Mouse (Mus musculus): ENCODE results near the gene Nfatc2. TPM values are rescaled to one million over a fixed set of nuclear protein-coding genes. Genes with fewer than 3 reads are reported as not detected.

Gene Nfatc2
- polyA plus RNA-seq, 1 experiment = 1.6 TPM

DNA sequence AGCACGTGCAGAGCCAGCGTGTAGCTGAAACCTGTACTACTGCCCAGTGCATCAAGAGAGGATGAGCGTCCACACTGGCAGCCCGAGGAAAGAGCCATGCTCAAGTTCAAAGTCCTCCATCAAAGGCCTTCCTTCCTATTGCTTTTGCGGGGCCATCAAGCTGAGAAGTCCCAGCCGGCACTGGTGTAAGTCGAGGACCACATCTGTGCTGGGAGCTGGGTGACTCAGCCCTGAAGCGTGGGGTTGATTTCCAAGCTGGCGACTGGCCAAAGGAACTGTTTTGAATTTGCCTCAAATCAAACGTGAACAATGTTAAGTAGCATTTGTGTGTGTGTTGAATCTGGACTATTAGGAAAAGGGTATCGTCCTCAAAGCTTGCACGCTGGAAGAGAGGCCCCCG lies 57.4 kb downstream of the Nfatc2 start:
- H3K4me3 ChIP-seq (replicated peaks; ENCODE audit: control insufficient read depth, low read depth, low read length) = no peak overlapping the region
- no peaks in the 10 kb centered on the region; the same call in 1 of the 2 replicates for H3K4me1 ChIP-seq (ENCODE audit: control insufficient read depth, insufficient read depth, low read length)
- no peak overlapping the region for H3K27ac ChIP-seq (ENCODE audit: control insufficient read depth, insufficient read depth, low read depth, low read length, poor library complexity)
- no peak for TF ChIP-seq POLR2A (IDR thresholded peaks at IDR 0.05; ENCODE audit: borderline replicate concordance, control insufficient read depth, low read depth, low read length)
- TF ChIP-seq CTCF (IDR thresholded peaks at IDR 0.05; ENCODE audit: control insufficient read depth, insufficient read depth, low read length) = no peak
- 53% methylated on average over 13 of the region's 13 CpGs for WGBS

DNA sequence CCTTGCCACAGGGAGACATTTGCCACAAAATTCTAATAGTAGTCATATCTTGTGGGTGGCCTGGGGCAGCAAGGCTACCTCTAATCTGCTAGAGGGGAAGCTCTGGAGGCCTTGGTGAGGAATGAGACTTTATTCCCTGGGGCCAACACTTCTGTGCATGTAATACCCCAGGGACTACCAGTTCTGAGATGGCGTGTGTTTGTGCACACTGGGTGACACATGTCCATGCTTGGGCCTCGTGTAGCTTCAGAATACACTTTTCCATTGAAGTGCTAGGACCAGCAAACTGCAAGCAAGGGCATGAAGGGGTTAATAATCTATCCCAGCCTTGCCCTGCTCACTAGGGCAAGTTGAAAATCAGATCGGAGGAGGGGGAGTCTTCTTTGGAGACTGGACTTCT lies 58.4 kb downstream of the Nfatc2 start:
- no peaks in the 10 kb centered on the region; the same call in 1 of the 2 replicates for H3K4me1 ChIP-seq (ENCODE audit: control insufficient read depth, insufficient read depth, low read length)
- no peak overlapping the region for H3K27ac ChIP-seq (ENCODE audit: control insufficient read depth, insufficient read depth, low read depth, low read length, poor library complexity)
- TF ChIP-seq POLR2A (IDR thresholded peaks at IDR 0.05; ENCODE audit: borderline replicate concordance, control insufficient read depth, low read depth, low read length) = no peak
- WGBS = 76% methylated on average over 3 of the region's 3 CpGs
- H3K4me3 ChIP-seq (replicated peaks; ENCODE audit: control insufficient read depth, low read depth, low read length) = no peak overlapping the region

- H3K27ac ChIP-seq (ENCODE audit: control insufficient read depth, insufficient read depth, low read depth, low read length, poor library complexity) = no peak overlapping the region
- H3K4me3 ChIP-seq (replicated peaks; ENCODE audit: control insufficient read depth, low read depth, low read length) = no peak overlapping the region
- H3K4me1 ChIP-seq (ENCODE audit: control insufficient read depth, insufficient read depth, low read length) = no peaks in the 10 kb centered on the region; the same call in 1 of the 2 replicates
- WGBS = 48% methylated on average over 7 of the region's 7 CpGs
- TF ChIP-seq POLR2A (IDR thresholded peaks at IDR 0.05; ENCODE audit: borderline replicate concordance, control insufficient read depth, low read depth, low read length) = no peak
Observed at GRCm38 (mm10) chr2:168541223-168541622, 60.2 kb downstream of the Nfatc2 start.

- TF ChIP-seq CTCF (IDR thresholded peaks at IDR 0.05; ENCODE audit: control insufficient read depth, insufficient read depth, low read length) = no peak
- no peak for TF ChIP-seq POLR2A (IDR thresholded peaks at IDR 0.05; ENCODE audit: borderline replicate concordance, control insufficient read depth, low read depth, low read length)
- 5% methylated on average over 15 of the region's 15 CpGs for WGBS
- Histone ChIP-seq H3K4me3 (replicated peaks; ENCODE audit: control insufficient read depth, low read depth, low read length) (no peak overlapping the region), H3K27ac (ENCODE audit: control insufficient read depth, insufficient read depth, low read depth, low read length, poor library complexity) (peak overlapping the region; percentile 24; the same call in 1 of the 2 replicates), H3K4me1 (ENCODE audit: control insufficient read depth, insufficient read depth, low read length) (no peaks in the 10 kb centered on the region; the same call in 1 of the 2 replicates)
Observed at GRCm38 (mm10) chr2:168539594-168540222, 61.7 kb downstream of the Nfatc2 start.

GRCm38 (mm10) chr2:168539026-168539425 lies 62.4 kb downstream of the Nfatc2 start:
- TF ChIP-seq CTCF (IDR thresholded peaks at IDR 0.05; ENCODE audit: control insufficient read depth, insufficient read depth, low read length) (no peak), POLR2A (IDR thresholded peaks at IDR 0.05; ENCODE audit: borderline replicate concordance, control insufficient read depth, low read depth, low read length) (no peak)
- H3K4me1 ChIP-seq (ENCODE audit: control insufficient read depth, insufficient read depth, low read length) = no peaks in the 10 kb centered on the region; the same call in 1 of the 2 replicates
- H3K27ac ChIP-seq (ENCODE audit: control insufficient read depth, insufficient read depth, low read depth, low read length, poor library complexity) = no peak overlapping the region; the same call in 1 of the 2 replicates
- H3K4me3 ChIP-seq (replicated peaks; ENCODE audit: control insufficient read depth, low read depth, low read length) = no peak overlapping the region
- WGBS = 24% methylated on average over 6 of the region's 6 CpGs

- H3K4me1 ChIP-seq (ENCODE audit: control insufficient read depth, insufficient read depth, low read length) = no peaks in the 10 kb centered on the region
- no peak overlapping the region for H3K27ac ChIP-seq (ENCODE audit: control insufficient read depth, insufficient read depth, low read depth, low read length, poor library complexity)
- H3K4me3 ChIP-seq (replicated peaks; ENCODE audit: control insufficient read depth, low read depth, low read length) = no peak overlapping the region
- whole genome bisulfite sequencing = 83% methylated on average over 15 of the region's 15 CpGs
- no peak for TF ChIP-seq POLR2A (IDR thresholded peaks at IDR 0.05; ENCODE audit: borderline replicate concordance, control insufficient read depth, low read depth, low read length)
- no peak for TF ChIP-seq CTCF (IDR thresholded peaks at IDR 0.05; ENCODE audit: control insufficient read depth, insufficient read depth, low read length)
Observed at GRCm38 (mm10) chr2:168532061-168532833, 69.2 kb downstream of the Nfatc2 start.

GRCm38 (mm10) chr2:168528551-168528950 lies 72.9 kb downstream of the Nfatc2 start:
- WGBS = 82% methylated on average over 8 of the region's 8 CpGs
- H3K4me3 ChIP-seq (replicated peaks; ENCODE audit: control insufficient read depth, low read depth, low read length) = no peak overlapping the region
- H3K4me1 ChIP-seq (ENCODE audit: control insufficient read depth, insufficient read depth, low read length) = no peaks in the 10 kb centered on the region

DNA sequence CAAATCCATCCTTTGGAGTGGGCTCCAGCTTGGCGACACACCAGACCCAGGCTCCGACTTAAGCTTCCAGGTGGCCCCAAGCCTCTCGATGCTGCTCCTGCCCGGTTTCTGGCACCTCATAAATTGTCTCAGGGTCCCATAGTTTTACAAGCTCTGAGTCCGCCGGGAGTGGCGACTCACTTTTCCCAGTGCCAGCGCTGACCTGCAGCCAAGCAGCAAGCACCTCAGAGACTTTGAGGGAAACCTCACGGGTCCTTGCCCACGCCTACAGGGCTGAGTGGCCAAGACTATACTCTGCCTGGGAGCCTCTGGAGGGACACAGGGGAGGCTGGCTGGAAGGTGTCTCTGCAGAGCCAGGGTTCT lies 74.0 kb downstream of the Nfatc2 start:
- Histone ChIP-seq H3K4me3 (replicated peaks; ENCODE audit: control insufficient read depth, low read depth, low read length) (no peak overlapping the region), H3K4me1 (ENCODE audit: control insufficient read depth, insufficient read depth, low read length) (no peaks in the 10 kb centered on the region), H3K27ac (ENCODE audit: control insufficient read depth, insufficient read depth, low read depth, low read length, poor library complexity) (no peak overlapping the region)
- TF ChIP-seq CTCF (IDR thresholded peaks at IDR 0.05; ENCODE audit: control insufficient read depth, insufficient read depth, low read length) = no peak
- TF ChIP-seq POLR2A (IDR thresholded peaks at IDR 0.05; ENCODE audit: borderline replicate concordance, control insufficient read depth, low read depth, low read length) = no peak
- WGBS = 83% methylated on average over 10 of the region's 10 CpGs

More at GRCm38 (mm10) chr2:168528551-168528950, 72.9 kb downstream of the Nfatc2 start:
- no peak overlapping the region for H3K27ac ChIP-seq (ENCODE audit: control insufficient read depth, insufficient read depth, low read depth, low read length, poor library complexity)
- TF ChIP-seq CTCF (IDR thresholded peaks at IDR 0.05; ENCODE audit: control insufficient read depth, insufficient read depth, low read length) = no peak
- TF ChIP-seq POLR2A (IDR thresholded peaks at IDR 0.05; ENCODE audit: borderline replicate concordance, control insufficient read depth, low read depth, low read length) = no peak

Data from bone marrow, adult 2 months (tissue).